Mouse (Mus musculus) c-Kit-positive CD71-positive TER-119-negative erythroid progenitor cells, embryonic 14.5 days (primary cell): ENCODE measurements around the gene Reep3.

Experiments used
- DNase-seq: peaks from one replicate; pipeline ENCODE4 v3.0.0-alpha.2; 2013; ENCODE audit warnings: low read depth

Gene Reep3

GRCm38 (mm10) chr10:67083446-67084166 lies 13.1 kb downstream of the Reep3 start:
- DNase-seq, result no peak

GRCm38 (mm10) chr10:67082531-67082930 lies 14.2 kb downstream of the Reep3 start:
- no peak for DNase-seq

DNA sequence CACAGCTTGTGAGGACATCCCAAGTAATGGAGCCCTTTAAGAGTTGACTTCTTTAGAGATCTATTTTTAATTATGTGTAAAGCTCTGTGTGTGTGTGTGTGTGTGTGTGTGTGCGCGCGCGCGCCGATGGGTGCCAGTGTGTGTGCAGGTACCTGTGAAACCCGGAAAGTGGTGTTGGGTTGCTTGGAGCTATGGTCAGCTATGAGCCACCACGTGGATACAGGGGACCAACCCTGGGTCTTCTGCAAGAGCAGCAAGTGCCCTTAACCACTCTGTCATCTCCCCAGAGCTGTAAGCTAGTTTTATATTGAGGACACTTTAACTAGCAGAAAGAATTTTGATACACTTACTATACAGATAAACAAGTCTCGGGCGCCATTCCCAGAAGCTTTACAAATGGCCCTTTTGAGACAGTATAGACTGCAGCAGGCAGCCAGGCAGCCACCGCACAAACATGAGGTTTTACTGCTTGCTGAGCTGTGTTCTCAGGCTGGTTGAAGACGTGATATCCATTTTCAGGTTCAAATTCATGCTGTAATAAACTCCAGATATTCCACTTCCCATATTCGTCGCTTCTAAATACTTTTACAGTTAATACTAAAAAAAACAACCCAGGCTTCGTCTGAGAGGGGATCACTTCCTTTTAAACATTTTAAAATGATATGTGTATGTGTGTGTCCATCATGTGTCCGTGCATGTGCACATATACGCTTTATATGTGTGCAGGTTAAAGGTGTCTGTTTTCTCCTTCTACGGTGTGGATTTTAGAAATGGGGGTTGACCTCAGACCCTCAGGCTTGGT lies 15.3 kb downstream of the Reep3 start:
- no peak for DNase-seq

GRCm38 (mm10) chr10:67079030-67079429 lies 17.7 kb downstream of the Reep3 start:
- no peak for DNase-seq

GRCm38 (mm10) chr10:67075931-67076878 lies 20.5 kb downstream of the Reep3 start:
- no peak for DNase-seq

- DNase-seq, result no peak
Observed at GRCm38 (mm10) chr10:67073577-67073976, 23.2 kb downstream of the Reep3 start.

DNA sequence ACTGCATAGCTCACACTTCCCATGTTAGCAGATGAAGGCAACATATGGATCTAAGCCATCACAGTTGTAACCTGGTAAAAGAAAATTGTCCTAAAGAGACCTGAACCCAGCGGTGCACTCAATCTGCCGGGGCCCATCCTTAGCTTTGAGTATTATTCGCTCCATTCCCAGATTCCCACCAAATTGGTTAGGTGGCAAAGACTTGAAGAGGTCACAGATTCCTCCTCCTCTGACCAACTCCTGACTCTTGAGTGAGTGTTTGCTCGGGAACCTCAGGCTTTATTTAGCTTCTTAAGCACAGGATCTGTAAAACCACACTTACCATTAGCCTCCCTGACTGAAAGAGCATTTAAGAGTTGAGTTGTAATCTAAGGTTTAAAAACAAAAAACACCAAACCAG lies 24.1 kb downstream of the Reep3 start:
- DNase-seq, result no peak

- DNase-seq, result no peak
Observed at GRCm38 (mm10) chr10:67071884-67072283, 24.9 kb downstream of the Reep3 start.

DNA sequence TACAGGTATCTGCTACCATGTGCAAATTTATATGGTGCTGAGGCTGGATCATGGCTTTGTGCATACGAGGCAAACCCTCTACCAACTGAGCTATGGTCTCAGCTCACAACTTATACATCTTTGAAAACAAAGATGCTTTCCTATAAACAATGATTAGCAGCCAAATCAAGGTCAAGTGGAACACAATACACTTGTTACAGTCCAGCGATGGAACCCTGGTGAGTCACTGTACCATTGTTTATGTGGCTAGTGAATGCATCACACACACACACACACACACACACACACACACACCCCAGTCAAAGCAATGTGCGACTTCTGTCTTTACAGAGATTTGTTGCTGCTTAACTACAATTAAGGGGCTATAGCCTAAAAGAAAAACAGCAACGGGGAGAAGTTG lies 25.4 kb downstream of the Reep3 start:
- no peak for DNase-seq

DNA sequence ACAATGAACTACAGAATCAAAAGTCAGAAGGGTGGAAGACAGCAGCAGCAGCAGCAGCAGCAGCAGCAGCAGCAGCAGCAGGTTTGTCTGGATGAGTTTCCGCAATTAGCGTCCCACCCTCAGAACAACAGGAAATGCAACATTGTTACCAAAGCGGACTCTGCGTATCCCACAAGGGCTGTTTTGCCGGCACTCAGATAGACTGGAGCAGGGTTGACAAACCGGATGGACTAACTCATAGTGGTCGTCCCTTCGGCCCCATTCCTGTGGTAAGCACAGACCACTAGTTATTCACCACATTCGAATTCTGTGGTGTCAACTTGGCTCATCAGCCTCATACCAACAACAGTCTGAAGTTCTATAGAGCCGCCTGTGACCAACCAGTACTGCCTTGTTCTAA lies 27.7 kb downstream of the Reep3 start:
- DNase-seq, result no peak

- no peak for DNase-seq
Observed at GRCm38 (mm10) chr10:67066421-67066820, 30.3 kb downstream of the Reep3 start.

GRCm38 (mm10) chr10:67065927-67066326 lies 30.8 kb downstream of the Reep3 start:
- DNase-seq, result no peak

DNA sequence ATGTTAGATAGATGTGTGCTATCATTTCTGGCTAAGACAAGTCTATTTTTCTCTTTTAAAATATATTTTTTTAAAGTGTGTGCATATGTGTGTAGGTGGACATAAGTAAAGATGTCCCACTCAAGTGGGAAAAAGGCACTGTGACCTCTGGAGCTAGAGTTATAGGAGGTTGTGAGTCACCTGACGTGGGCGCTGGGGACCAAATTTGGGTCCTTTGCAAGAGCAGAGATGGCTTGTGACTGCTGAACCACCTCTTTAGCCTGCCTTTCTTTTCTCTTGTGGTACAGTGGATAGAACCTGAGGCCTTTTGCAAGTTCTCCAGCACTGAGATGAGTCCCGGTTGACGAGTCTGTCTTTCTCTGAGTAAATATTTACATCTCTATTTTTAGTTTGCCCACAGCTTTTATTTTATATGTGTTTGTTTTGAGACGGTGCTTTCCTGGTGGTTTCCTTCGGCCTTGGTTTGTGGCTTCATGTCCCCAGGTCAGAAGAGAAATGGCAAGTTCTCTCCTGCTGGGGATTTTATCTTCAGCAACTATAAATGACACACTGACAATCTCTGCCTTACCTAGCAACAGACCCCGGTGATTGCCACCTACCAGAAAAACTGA lies 31.4 kb downstream of the Reep3 start:
- no peak for DNase-seq

DNA sequence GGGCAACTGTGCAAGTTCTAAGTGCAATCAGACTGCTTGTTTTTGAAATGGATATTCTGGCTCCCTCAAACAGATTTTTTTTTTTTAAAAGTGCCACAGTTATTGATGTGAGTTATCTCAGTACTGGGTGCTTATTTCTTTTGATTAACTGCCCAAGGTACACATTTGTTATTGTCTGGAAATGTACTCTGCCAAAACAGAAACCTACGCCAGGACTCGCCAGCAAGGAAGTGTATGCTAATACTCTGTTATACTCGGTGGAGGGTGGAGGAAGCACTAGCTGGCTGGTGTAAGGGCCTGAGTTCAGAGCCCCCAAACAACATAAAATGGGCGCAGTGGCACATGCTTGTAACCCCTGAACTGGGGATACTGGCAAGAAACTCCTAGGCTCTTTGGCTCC lies 34.9 kb downstream of the Reep3 start:
- DNase-seq, result no peak

DNA sequence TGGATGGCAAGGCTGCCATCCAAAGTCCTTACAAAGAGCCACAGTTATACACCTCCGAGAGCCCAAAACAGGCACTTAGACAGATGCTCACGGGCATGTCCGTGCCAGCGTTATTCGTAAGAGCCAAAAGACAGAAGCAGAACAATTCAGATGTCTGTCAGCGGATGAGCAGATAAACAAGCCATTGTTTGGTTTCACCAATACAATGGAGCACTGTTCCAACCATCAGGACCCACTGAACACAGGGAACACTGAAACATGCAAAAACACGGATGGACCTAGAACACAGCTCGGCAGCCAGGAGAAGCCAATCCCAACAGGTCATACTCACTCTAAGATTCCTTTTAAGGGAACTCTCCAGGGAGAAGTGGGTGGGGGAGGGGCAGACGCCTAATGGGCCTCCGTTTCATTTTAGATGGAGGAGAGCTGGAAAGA lies 35.4 kb downstream of the Reep3 start:
- DNase-seq, result no peak

DNA sequence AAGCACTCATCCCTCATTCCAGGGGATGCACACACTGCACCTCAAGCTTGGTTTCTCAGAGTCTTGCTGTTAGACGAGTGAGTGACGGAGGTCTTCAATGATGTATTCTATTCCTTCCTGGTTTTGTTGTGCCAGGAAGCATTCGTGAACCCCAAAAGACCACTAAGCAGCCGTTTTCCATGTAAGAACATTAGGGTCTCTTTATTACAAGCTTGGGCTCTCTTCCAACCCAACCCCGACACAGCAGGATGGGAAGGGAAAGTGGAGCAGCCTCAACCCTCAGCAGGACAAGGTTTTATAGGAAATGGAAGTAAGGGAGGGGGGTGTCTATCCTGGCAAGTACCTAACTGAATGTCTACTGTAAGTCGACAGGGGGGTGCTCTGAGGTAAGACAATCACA lies 38.0 kb downstream of the Reep3 start:
- DNase-seq, result no peak

DNA sequence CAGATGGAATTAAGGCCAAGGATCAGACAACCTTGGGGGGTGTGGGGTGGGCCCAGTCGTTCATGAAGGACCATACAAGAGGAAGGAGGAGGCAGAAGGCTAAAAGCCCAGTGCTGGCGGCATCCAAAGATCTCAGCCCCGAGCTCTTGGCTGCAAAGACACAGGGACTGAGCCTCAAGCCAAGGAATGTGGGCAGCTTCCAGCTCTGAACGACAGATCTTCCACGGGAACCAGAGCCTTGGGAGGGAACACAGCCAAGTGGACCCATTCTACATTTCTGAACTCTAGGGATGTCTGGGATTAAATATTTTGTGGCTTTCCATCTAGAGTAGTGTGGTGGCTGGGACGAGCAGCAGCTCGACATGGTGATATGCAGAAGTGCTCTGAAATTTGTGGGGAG lies 38.4 kb downstream of the Reep3 start:
- no peak for DNase-seq

DNA sequence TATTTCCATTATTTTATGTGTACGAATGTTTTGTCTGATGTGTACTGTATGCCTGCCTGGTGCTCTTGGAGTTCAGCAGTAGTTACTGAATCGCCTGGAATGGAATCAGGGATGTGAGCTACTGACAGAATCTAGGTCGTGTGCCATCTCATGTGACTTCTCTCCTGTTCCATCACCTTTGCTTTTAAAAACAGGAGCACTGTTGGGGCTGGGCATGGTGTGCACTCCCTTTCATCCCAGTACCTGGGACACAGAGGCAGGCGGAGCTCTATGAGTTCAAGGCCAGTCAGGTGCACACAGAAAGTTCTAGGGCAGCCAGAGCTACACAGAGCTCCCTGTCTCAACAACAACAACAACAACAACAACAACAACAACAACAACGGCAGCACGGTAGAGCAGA lies 39.0 kb downstream of the Reep3 start:
- DNase-seq, result no peak

DNA sequence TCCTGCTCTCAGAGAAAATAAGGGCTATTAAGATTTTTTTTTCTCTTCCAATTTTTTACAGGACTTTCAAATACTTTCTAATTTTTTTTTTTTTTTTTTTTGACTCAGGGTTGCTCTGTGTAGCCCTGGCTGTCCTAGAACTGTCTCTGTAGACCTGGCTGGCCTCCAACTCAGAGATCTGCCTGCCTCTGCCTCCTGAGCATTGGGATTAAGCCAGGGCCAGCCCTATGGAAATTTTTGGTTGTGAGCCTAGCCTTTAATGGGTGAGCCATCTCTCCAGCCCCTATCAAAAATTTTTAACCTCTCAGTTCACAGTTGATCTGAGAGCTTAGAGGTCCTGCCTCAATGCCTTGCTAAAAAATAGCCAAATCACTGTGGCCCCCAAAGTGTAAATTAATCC lies 39.5 kb downstream of the Reep3 start:
- DNase-seq, result no peak

GRCm38 (mm10) chr10:67055867-67056856 lies 40.6 kb downstream of the Reep3 start:
- peak; percentile 14 for DNase-seq

DNA sequence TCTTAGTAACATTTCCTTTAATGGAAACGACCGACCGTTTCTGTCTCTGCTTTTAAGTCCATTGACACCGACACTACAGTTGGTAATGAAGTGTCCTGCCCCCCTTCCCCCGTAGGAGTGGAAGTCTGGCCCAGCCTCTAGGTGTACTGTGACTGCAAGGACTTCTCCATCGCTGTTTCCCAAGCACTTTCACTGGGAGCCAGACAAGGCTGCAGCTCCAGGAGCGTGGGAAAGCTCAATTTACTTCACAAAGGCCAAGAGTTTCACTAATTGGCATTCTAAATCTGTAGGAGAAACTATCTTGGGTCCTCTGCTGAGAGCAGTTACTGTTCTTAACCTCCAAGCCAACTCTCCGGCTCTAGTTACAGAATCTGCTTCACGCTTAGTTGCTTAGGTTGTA lies 43.3 kb downstream of the Reep3 start:
- no peak for DNase-seq
